Mouse (Mus musculus) CD4-positive naive resting alpha-beta T cell, adult 57 days (primary cell): ENCODE results near the gene Rgs2. TPM values are rescaled to one million over a fixed set of nuclear protein-coding genes. Genes with fewer than 3 reads are reported as not detected.

ENCODE experiments used
- total RNA-seq: library from RNA; stranded (reverse); gene quantifications from one replicate; pipeline ENCODE4 v1.2.4, GENCODE M21; 2023

The Rgs2 gene
- 274 TPM for total RNA-seq

DNA sequence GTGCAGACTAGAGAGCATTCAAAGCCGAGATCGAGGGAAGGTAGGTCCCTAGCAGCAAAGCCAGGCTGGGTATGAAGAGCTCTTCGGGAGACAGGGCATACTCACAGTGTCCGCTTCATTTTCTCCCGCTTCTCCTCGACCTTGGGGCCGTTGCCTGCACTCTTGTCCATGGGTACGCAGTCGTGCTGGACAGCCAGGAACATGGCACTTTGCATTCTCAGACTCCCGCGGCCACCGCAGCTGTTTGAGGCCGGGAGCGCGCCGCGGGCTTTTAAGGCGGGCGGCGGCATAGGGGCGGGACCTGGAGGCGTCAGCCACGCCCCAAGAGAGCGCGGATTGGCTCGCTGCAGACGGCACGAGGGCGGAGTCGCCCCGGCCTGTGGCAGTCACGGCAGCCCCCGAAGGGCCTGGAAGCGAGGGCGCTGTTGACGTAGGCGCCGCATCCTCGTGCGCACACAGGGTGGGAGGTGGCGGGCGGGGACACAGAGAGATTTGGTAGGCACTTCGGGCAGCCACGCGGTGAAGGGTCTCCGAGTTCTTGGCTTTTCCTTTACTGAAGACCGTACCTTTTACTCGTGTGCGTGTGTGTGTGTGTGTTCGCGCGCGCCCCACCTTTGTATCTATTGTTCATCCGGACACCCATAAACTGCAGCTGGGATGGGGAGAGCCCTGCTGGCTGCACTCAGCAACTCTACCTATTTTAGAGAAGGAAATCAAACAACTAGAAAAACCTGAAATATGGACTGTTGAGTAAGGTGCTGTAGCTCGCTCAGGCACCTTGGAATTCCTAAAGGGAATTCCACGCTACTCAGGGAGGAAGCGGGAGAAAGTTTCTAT, at the start of gene Rgs2:
Rgs2 (minus strand) TSS at position 258 of the 837 bp plus-strand sequence.

Other genes starting within 250 kb of the Rgs2 start
- 3.8 TPM for gene Trove2, start 227.1 kb downstream of the Rgs2 start, total RNA-seq
- 24.2 TPM for gene Uchl5, start 226.9 kb downstream of the Rgs2 start, total RNA-seq
- not detected for gene Rgs13, start 173.2 kb upstream of the Rgs2 start, total RNA-seq
- 265 TPM for gene Rgs1, start 245.1 kb upstream of the Rgs2 start, total RNA-seq